Mouse (Mus musculus): ENCODE data around the gene Gm4756.

- TF ChIP-seq POLR2A (IDR thresholded peaks at IDR 0.05; ENCODE audit: insufficient read depth, low read depth, low read length) (no peak), CTCF (IDR thresholded peaks at IDR 0.05) (no peak), EP300 (IDR thresholded peaks at IDR 0.05; ENCODE audit: insufficient read depth, low read depth, low read length) (no peak)
Measured at GRCm38 (mm10) chr12:72667868-72668469, 18.5 kb upstream of the Gm4756 start.

Measured in heart, adult 2 months (tissue).